Mouse (Mus musculus): ENCODE results near the gene Cygb. TPM values are rescaled to one million over a fixed set of nuclear protein-coding genes. Genes with fewer than 3 reads are reported as not detected.

Gene Cygb
- polyA plus RNA-seq, 1 experiment from 2014 or later = 4.2 TPM

DNA sequence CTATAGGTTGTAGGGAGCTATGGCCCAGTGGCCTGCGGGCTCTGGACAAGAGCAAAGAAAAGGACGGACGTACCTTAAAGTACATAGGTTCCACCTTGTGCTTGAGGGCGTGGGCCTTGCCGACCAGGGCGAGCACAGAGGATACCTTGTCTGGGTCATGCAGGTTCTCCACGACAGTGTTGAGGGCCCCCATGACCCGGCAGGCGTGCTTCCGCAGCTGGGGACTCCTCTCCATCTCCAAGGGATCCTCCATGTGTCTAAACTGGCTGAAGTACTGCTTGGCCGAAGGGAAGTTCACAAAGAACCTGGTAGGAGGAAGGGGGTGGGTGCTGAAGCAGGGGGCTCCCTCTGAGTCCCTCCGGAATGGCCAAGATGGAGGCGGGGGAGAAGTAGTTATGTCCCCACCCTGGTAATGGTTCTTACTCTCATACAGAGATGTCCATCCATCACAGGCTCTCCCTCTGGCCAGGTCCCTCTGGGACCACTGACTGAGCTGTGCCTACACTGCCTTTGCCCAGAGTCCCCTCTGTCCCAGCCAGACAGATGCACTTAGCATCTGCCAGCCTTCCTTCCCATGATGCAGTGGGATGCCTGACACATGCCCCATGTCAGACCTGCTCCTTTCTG is 4.3 kb downstream of the Cygb start:
- Histone ChIP-seq H3K9me3 (no peaks in the 10 kb centered on the region), H3K4me1 (peaks cover 19% of the 10 kb centered on the region), H3K36me3 (replicated peaks) (no peaks in the 10 kb centered on the region), H3K4me3 (replicated peaks) (no peak overlapping the region), H3K9ac (no peak overlapping the region), H3K27ac (no peak overlapping the region), H3K4me2 (no peak overlapping the region), H3K27me3 (peaks cover 64% of the 10 kb centered on the region)
- 90% methylated on average over 13 of the region's 13 CpGs for WGBS
- ATAC-seq (ENCODE audit: low FRiP score) = no peak

GRCm38 (mm10) chr11:116648976-116649375 is 5.1 kb downstream of the Cygb start:
- H3K9me3 ChIP-seq = no peaks in the 10 kb centered on the region
- no peak overlapping the region for H3K4me2 ChIP-seq
- H3K27me3 ChIP-seq = peaks cover 55% of the 10 kb centered on the region
- no peak overlapping the region for H3K4me3 ChIP-seq (replicated peaks)
- peaks cover 19% of the 10 kb centered on the region for H3K4me1 ChIP-seq
- H3K27ac ChIP-seq = no peak overlapping the region
- WGBS = 75% methylated on average over 10 of the region's 10 CpGs
- ATAC-seq (ENCODE audit: low FRiP score) = no peak
- no peak overlapping the region for H3K9ac ChIP-seq
- no peaks in the 10 kb centered on the region for H3K36me3 ChIP-seq (replicated peaks)

GRCm38 (mm10) chr11:116648213-116648921 is 5.7 kb downstream of the Cygb start:
- Histone ChIP-seq H3K4me1 (peaks cover 19% of the 10 kb centered on the region), H3K4me3 (replicated peaks) (no peak overlapping the region), H3K9me3 (no peaks in the 10 kb centered on the region), H3K27me3 (peaks cover 49% of the 10 kb centered on the region), H3K9ac (no peak overlapping the region), H3K4me2 (no peak overlapping the region), H3K36me3 (replicated peaks) (no peaks in the 10 kb centered on the region), H3K27ac (no peak overlapping the region)
- no peak for ATAC-seq (ENCODE audit: low FRiP score)
- WGBS = 65% methylated on average over 18 of the region's 18 CpGs

DNA sequence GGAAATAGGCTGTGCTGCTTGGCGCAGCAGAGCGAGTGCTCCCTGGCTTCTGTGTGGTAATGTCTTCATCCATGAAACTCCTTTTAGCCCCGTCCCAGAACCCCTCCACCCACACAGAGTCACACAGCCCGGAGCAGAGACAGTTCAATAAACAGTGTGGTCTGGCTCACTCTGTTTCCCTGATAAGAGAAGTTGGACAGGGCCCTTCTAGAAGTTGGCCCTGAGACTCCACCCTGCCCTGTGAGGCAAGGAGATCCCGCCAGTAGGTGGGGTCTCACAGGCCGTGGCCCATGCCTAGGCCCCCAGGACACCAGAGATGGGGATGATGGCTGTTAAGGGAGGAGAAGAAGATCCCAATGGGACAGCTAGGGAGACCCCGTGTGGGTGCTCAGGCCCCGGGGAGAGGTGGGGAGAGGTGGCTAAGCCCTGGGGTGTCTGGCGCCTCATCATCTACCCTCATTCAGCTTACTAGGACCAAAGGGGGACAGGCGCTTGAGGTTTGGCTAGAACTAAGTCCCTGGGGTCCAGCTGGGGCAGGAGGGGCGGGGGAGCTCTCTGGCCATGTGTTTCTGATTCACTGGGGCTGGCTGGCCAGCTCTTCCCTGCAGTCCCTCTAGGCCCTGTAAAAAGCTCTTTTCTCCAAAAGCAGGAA is 6.6 kb downstream of the Cygb start:
- H3K36me3 ChIP-seq (replicated peaks) = no peaks in the 10 kb centered on the region
- no peak overlapping the region for H3K4me3 ChIP-seq (replicated peaks)
- no peak for ATAC-seq (ENCODE audit: low FRiP score)
- H3K4me1 ChIP-seq = peaks cover 16% of the 10 kb centered on the region
- H3K4me2 ChIP-seq = no peak overlapping the region
- no peak overlapping the region for H3K9ac ChIP-seq
- WGBS = 67% methylated on average over 11 of the region's 11 CpGs
- no peaks in the 10 kb centered on the region for H3K9me3 ChIP-seq
- no peak overlapping the region for H3K27ac ChIP-seq
- H3K27me3 ChIP-seq = peaks cover 40% of the 10 kb centered on the region

DNA sequence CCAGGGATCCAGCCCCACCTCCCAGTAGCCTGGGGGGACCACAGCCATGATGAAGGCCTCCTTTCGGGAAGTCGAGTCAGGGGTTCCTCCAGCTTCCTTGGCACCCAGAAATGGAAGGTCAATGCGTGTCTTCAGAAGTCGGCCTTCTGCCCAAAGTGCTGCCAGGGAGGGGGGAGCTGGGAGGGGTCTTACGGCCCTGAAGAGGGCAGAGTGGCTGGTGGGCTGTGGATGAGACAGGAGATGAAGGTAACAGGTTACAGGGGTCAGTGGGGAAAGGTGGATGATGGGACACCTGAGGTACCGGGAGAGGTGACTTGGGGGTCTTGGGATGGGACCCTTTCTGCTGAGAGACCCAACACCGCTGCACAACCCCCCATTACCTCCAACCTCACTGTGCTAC is 7.3 kb downstream of the Cygb start:
- Histone ChIP-seq H3K36me3 (replicated peaks) (no peaks in the 10 kb centered on the region), H3K27ac (no peak overlapping the region), H3K9ac (no peak overlapping the region), H3K9me3 (no peaks in the 10 kb centered on the region), H3K4me2 (no peak overlapping the region), H3K4me3 (replicated peaks) (no peak overlapping the region), H3K4me1 (peaks cover 16% of the 10 kb centered on the region), H3K27me3 (peaks cover 33% of the 10 kb centered on the region)
- no peak for ATAC-seq (ENCODE audit: low FRiP score)
- WGBS = 88% methylated on average over 7 of the region's 7 CpGs

DNA sequence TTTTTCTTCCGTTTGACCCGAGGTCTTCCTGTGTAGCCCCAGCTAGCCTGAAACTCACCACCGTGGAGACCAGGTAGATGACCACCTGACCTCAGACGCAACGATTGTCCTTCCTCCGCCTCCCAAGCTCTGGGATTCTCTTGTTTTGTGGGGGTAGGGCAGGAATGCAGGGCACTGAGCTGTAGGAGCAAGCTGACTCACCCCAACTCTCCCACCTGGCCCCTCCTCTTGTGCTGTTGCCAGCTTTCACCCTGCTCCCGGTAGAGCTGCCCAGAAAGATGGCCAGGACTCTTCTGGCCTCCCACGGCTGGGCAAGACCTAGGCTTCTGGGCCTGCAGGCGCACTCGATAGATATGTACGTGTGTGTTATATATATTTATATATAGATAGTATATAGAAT is 8.0 kb downstream of the Cygb start:
- WGBS = 74% methylated on average over 11 of the region's 11 CpGs
- Histone ChIP-seq H3K4me1 (peaks cover 16% of the 10 kb centered on the region), H3K27me3 (peaks cover 27% of the 10 kb centered on the region), H3K36me3 (replicated peaks) (no peaks in the 10 kb centered on the region), H3K9me3 (no peaks in the 10 kb centered on the region), H3K9ac (no peak overlapping the region), H3K4me3 (replicated peaks) (no peak overlapping the region), H3K4me2 (no peak overlapping the region), H3K27ac (no peak overlapping the region)
- no peak for ATAC-seq (ENCODE audit: low FRiP score)

DNA sequence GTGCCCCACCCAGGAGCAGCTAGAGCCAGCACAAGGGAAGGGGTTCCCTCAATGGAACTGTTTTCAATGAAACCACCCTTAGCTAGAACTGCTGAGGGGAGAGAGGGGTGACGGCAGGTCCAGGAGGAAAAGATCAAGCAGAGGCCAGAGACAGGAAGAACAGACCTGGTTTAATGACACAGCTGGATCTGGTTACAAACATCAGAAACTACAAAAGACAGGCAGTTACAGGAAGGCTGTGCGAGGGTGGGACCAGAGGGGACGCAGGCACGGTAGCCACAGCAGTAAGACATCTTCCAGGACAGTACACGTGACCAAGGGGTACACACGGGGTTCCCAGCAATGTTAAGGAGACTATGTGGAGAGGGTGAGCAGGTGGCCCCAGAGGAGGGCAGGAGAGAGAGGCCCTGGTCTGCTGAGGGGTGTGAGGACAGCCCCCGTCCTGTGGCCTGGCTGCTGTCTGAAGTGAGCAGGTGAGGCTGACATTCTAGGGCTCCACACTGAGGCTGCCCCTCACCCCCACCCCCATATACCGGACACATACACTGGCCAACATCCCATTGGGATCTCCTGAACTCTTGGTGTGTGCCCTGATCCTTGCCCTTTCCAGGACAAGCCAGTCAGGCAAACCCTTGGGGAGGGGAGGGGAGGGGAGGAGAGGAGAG is 8.5 kb downstream of the Cygb start:
- peaks cover 16% of the 10 kb centered on the region for H3K4me1 ChIP-seq
- H3K27me3 ChIP-seq = peaks cover 22% of the 10 kb centered on the region; the same call in 1 of the 2 replicates
- no peak for ATAC-seq (ENCODE audit: low FRiP score)
- no peak overlapping the region for H3K4me2 ChIP-seq
- H3K36me3 ChIP-seq (replicated peaks) = no peaks in the 10 kb centered on the region
- no peak overlapping the region for H3K9ac ChIP-seq
- no peak overlapping the region for H3K27ac ChIP-seq
- H3K4me3 ChIP-seq (replicated peaks) = no peak overlapping the region
- no peaks in the 10 kb centered on the region for H3K9me3 ChIP-seq
- WGBS = 73% methylated on average over 8 of the region's 8 CpGs

- H3K4me3 ChIP-seq (replicated peaks) = no peak overlapping the region
- H3K4me2 ChIP-seq = peak overlapping the region; percentile 57; the same call in 1 of the 2 replicates
- no peak overlapping the region for H3K9ac ChIP-seq
- 47% methylated on average over 21 of the region's 21 CpGs for WGBS
- H3K4me1 ChIP-seq = peaks cover 16% of the 10 kb centered on the region
- H3K9me3 ChIP-seq = no peaks in the 10 kb centered on the region
- ATAC-seq (ENCODE audit: low FRiP score) = no peak
- H3K36me3 ChIP-seq (replicated peaks) = no peaks in the 10 kb centered on the region
- no peak overlapping the region for H3K27ac ChIP-seq
- H3K27me3 ChIP-seq = peaks cover 12% of the 10 kb centered on the region; the same call in 1 of the 2 replicates
These were observed 9.6 kb downstream of the Cygb start for GRCm38 (mm10) chr11:116644225-116645112.

DNA sequence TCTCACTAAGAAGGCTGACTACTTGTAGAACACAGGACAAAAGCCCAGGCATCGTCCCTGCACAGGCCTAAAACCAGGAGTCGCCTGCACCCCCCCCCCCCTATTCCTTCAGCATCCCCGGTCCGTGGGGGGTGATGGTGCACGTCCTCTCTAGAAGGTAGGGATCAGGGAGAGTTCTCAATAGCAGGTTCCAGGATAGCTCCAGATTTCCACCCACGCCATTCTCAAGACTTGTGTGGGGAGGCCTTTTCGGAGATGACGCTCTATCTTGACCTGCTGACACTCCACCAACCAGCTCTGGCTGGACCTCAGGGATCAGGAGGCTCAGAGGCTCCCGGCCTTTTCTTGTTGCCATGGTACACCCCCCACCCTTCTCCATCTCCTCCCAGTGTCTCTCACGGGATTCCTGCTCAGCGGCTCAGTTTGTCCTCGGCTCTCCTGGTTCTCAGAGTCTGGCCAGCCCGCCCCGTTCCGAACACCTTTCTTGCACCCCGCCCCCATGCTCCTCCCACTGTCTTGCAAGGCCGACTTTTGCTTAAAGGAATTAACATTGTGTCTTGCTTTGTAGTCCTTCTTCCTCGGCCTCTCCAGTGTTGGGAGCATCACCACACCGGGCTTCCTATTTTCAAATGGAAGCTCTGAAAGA is 10.4 kb downstream of the Cygb start:
- Histone ChIP-seq H3K27ac (0 out of 2 replicates have a peak overlapping the region, but pooled peaks have one; percentile 38), H3K9ac (peak overlapping the region; percentile 59), H3K36me3 (replicated peaks) (no peaks in the 10 kb centered on the region), H3K9me3 (no peaks in the 10 kb centered on the region), H3K4me1 (peaks cover 16% of the 10 kb centered on the region), H3K4me2 (peak overlapping the region; percentile 57), H3K4me3 (replicated peaks) (peak overlapping the region; percentile 28), H3K27me3 (0 out of 2 replicates have a peak, but pooled peaks cover 8% of the 10 kb centered on the region)
- peak; percentile 54 for ATAC-seq (ENCODE audit: low FRiP score)
- 6% methylated on average over 19 of the region's 19 CpGs for WGBS

GRCm38 (mm10) chr11:116642681-116643578 is 11.2 kb downstream of the Cygb start:
- Histone ChIP-seq H3K27ac (0 out of 2 replicates have a peak overlapping the region, but pooled peaks have one; percentile 38), H3K4me1 (peaks cover 16% of the 10 kb centered on the region), H3K27me3 (0 out of 2 replicates have a peak, but pooled peaks cover 5% of the 10 kb centered on the region), H3K36me3 (replicated peaks) (no peaks in the 10 kb centered on the region), H3K9ac (peak overlapping the region; percentile 59), H3K4me2 (peak overlapping the region; percentile 57), H3K9me3 (no peaks in the 10 kb centered on the region), H3K4me3 (replicated peaks) (peak overlapping the region; percentile 28)
- peak; percentile 88 for ATAC-seq (ENCODE audit: low FRiP score)
- 38% methylated on average over 14 of the region's 14 CpGs for WGBS

All from forebrain, embryonic 12.5 days (tissue).